Mouse (Mus musculus) intestine, embryonic 15.5 days (tissue): ENCODE data around the gene Cdh6. TPM values are rescaled to one million over a fixed set of nuclear protein-coding genes. Genes with fewer than 3 reads are reported as not detected.

Source experiments
- ATAC-seq: fragments of 200-750 bp; cut with Nextera tagmentation; 2 replicates; pipeline ENCODE4 v1.8.0; 2017; ENCODE audit warnings: moderate TSS enrichment, moderate library complexity
- H3K27ac ChIP-seq: fragments of 300-500 bp; sonication (generic); 2 replicates; pipeline ENCODE4 v1.5.1; 2015; ENCODE audit warnings: mild to moderate bottlenecking, inconsistent platforms
- H3K27me3 ChIP-seq: fragments of 300-500 bp; sonication (generic); replicated peaks from 2 replicates; pipeline ENCODE4 v1.6.1; 2015; ENCODE audit warnings: inconsistent platforms
- H3K36me3 ChIP-seq: fragments of 300-500 bp; sonication (generic); 2 replicates; pipeline ENCODE4 v1.6.1; 2015; ENCODE audit warnings: inconsistent platforms
- H3K4me1 ChIP-seq: fragments of 300-500 bp; sonication (generic); replicated peaks from 2 replicates; pipeline ENCODE4 v1.6.1; 2015; ENCODE audit warnings: inconsistent platforms
- H3K4me2 ChIP-seq: fragments of 300-500 bp; sonication (generic); replicated peaks from 2 replicates; pipeline ENCODE4 v1.6.1; 2015; ENCODE audit warnings: mild to moderate bottlenecking, inconsistent platforms
- H3K4me3 ChIP-seq: fragments of 300-500 bp; sonication (generic); replicated peaks from 2 replicates; pipeline ENCODE4 v1.5.1; 2015; ENCODE audit warnings: inconsistent platforms
- H3K9ac ChIP-seq: fragments of 300-500 bp; sonication (generic); 2 replicates; pipeline ENCODE4 v1.6.1; 2015; ENCODE audit warnings: inconsistent platforms
- H3K9me3 ChIP-seq: fragments of 300-500 bp; sonication (generic); 2 replicates; pipeline ENCODE4 v1.6.1; 2016; ENCODE audit warnings: inconsistent platforms
- WGBS: fragments of 180-500 bp; shearing (Covaris S2); methylation state at CpG from one replicate; pipeline ENCODE4 v1.1.7; 2015; 5-methylcytosine and 5-hydroxymethylcytosine counted together
- polyA plus RNA-seq: library from polyadenylated mRNA; unstranded; fragments of >200 nt; fragmentation: Nextera tagmentation; extraction: Ambion mirVana; gene quantifications from 2 replicates; pipeline ENCODE4 v1.2.1, GENCODE M21; 2015

Cdh6 gene
- polyA plus RNA-seq, 1 experiment from 2014 or later: 5.1 TPM

- Histone ChIP-seq H3K9ac (no peak overlapping the region), H3K4me1 (no peaks in the 10 kb centered on the region), H3K36me3 (no peaks in the 10 kb centered on the region), H3K4me2 (no peak overlapping the region), H3K27ac (no peak overlapping the region), H3K4me3 (no peak overlapping the region), H3K27me3 (no peaks in the 10 kb centered on the region), H3K9me3 (no peaks in the 10 kb centered on the region)
- 80% methylated on average over 9 of the region's 9 CpGs for WGBS
- ATAC-seq: no peak
These were observed 88.7 kb downstream of the Cdh6 start for GRCm38 (mm10) chr15:13084746-13085145.

GRCm38 (mm10) chr15:13076908-13077669 lies 96.4 kb downstream of the Cdh6 start:
- Histone ChIP-seq H3K9ac (no peak overlapping the region), H3K27me3 (no peaks in the 10 kb centered on the region), H3K4me1 (no peaks in the 10 kb centered on the region), H3K4me2 (no peak overlapping the region), H3K4me3 (no peak overlapping the region), H3K36me3 (no peaks in the 10 kb centered on the region), H3K9me3 (no peaks in the 10 kb centered on the region), H3K27ac (no peak overlapping the region)
- WGBS: 55% methylated on average over 8 of the region's 8 CpGs
- no peak for ATAC-seq

GRCm38 (mm10) chr15:13074047-13074446 lies 99.4 kb downstream of the Cdh6 start:
- Histone ChIP-seq H3K9me3 (no peaks in the 10 kb centered on the region), H3K4me2 (no peak overlapping the region), H3K4me1 (no peaks in the 10 kb centered on the region), H3K4me3 (no peak overlapping the region), H3K27ac (no peak overlapping the region), H3K9ac (no peak overlapping the region), H3K36me3 (no peaks in the 10 kb centered on the region), H3K27me3 (no peaks in the 10 kb centered on the region)
- 71% methylated on average over 4 of the region's 4 CpGs for WGBS
- no peak for ATAC-seq

- H3K27ac ChIP-seq: no peak overlapping the region
- no peaks in the 10 kb centered on the region for H3K4me1 ChIP-seq
- H3K9me3 ChIP-seq: no peaks in the 10 kb centered on the region
- H3K4me3 ChIP-seq: no peak overlapping the region; the same call in 1 of the 2 replicates
- no peak for ATAC-seq
- no peaks in the 10 kb centered on the region for H3K36me3 ChIP-seq
- H3K27me3 ChIP-seq: no peaks in the 10 kb centered on the region
- peak overlapping the region; percentile 62; the same call in 1 of the 2 replicates for H3K4me2 ChIP-seq
- H3K9ac ChIP-seq: no peak overlapping the region
These were observed 105.3 kb downstream of the Cdh6 start for GRCm38 (mm10) chr15:13068213-13068516.

GRCm38 (mm10) chr15:13067429-13068212 lies 105.9 kb downstream of the Cdh6 start:
- H3K4me2 ChIP-seq: peak overlapping the region; percentile 62
- WGBS: 26% methylated on average over 20 of the region's 20 CpGs
- peak overlapping the region; percentile 21; the same call in 1 of the 2 replicates for H3K4me3 ChIP-seq
- no peaks in the 10 kb centered on the region for H3K36me3 ChIP-seq
- no peaks in the 10 kb centered on the region for H3K4me1 ChIP-seq
- no peaks in the 10 kb centered on the region for H3K9me3 ChIP-seq
- H3K27ac ChIP-seq: no peak overlapping the region
- peak; percentile 58 for ATAC-seq
- H3K27me3 ChIP-seq: no peaks in the 10 kb centered on the region
- no peak overlapping the region; the same call in 1 of the 2 replicates for H3K9ac ChIP-seq

- H3K27me3 ChIP-seq: no peaks in the 10 kb centered on the region
- no peaks in the 10 kb centered on the region for H3K4me1 ChIP-seq
- no peaks in the 10 kb centered on the region for H3K9me3 ChIP-seq
- 59% methylated on average over 9 of the region's 9 CpGs for WGBS
- no peaks in the 10 kb centered on the region for H3K36me3 ChIP-seq
- no peak overlapping the region; the same call in 1 of the 2 replicates for H3K4me2 ChIP-seq
- H3K27ac ChIP-seq: no peak overlapping the region
- H3K9ac ChIP-seq: no peak overlapping the region
- no peak for ATAC-seq
- H3K4me3 ChIP-seq: no peak overlapping the region
These were observed 106.7 kb downstream of the Cdh6 start for GRCm38 (mm10) chr15:13066765-13067164.

GRCm38 (mm10) chr15:13063633-13064032 lies 109.8 kb downstream of the Cdh6 start:
- 93% methylated on average over 13 of the region's 13 CpGs for WGBS
- Histone ChIP-seq H3K4me2 (no peak overlapping the region), H3K9ac (no peak overlapping the region), H3K4me1 (no peaks in the 10 kb centered on the region), H3K27me3 (no peaks in the 10 kb centered on the region), H3K27ac (no peak overlapping the region), H3K36me3 (no peaks in the 10 kb centered on the region), H3K9me3 (no peaks in the 10 kb centered on the region), H3K4me3 (no peak overlapping the region)
- no peak for ATAC-seq

GRCm38 (mm10) chr15:13057728-13058127 lies 115.7 kb downstream of the Cdh6 start:
- WGBS: 77% methylated on average over 5 of the region's 5 CpGs
- Histone ChIP-seq H3K27me3 (no peaks in the 10 kb centered on the region), H3K9ac (no peak overlapping the region), H3K4me1 (no peaks in the 10 kb centered on the region), H3K4me3 (no peak overlapping the region), H3K27ac (no peak overlapping the region), H3K9me3 (no peaks in the 10 kb centered on the region), H3K4me2 (no peak overlapping the region), H3K36me3 (no peaks in the 10 kb centered on the region)
- no peak for ATAC-seq

GRCm38 (mm10) chr15:13057302-13057701 lies 116.2 kb downstream of the Cdh6 start:
- Histone ChIP-seq H3K36me3 (no peaks in the 10 kb centered on the region), H3K4me1 (no peaks in the 10 kb centered on the region), H3K9me3 (no peaks in the 10 kb centered on the region), H3K27ac (no peak overlapping the region), H3K4me2 (no peak overlapping the region), H3K9ac (no peak overlapping the region), H3K4me3 (no peak overlapping the region), H3K27me3 (no peaks in the 10 kb centered on the region)
- no peak for ATAC-seq
- 96% methylated on average over 10 of the region's 10 CpGs for WGBS

GRCm38 (mm10) chr15:13047910-13048309 lies 125.6 kb downstream of the Cdh6 start:
- Histone ChIP-seq H3K27me3 (no peaks in the 10 kb centered on the region), H3K4me3 (no peak overlapping the region), H3K27ac (no peak overlapping the region), H3K4me1 (no peaks in the 10 kb centered on the region), H3K9me3 (no peaks in the 10 kb centered on the region), H3K4me2 (no peak overlapping the region), H3K9ac (no peak overlapping the region), H3K36me3 (no peaks in the 10 kb centered on the region)
- WGBS: 80% methylated on average over 7 of the region's 7 CpGs
- ATAC-seq: no peak

- no peak overlapping the region for H3K4me3 ChIP-seq
- H3K9ac ChIP-seq: no peak overlapping the region
- H3K27me3 ChIP-seq: no peaks in the 10 kb centered on the region
- no peaks in the 10 kb centered on the region for H3K9me3 ChIP-seq
- no peaks in the 10 kb centered on the region for H3K36me3 ChIP-seq
- 40% methylated on average over 16 of the region's 16 CpGs for WGBS
- no peaks in the 10 kb centered on the region for H3K4me1 ChIP-seq
- no peak for ATAC-seq
- no peak overlapping the region for H3K27ac ChIP-seq
- H3K4me2 ChIP-seq: no peak overlapping the region
These were observed 139.0 kb downstream of the Cdh6 start for GRCm38 (mm10) chr15:13034436-13034835.

GRCm38 (mm10) chr15:13030641-13031040 lies 142.8 kb downstream of the Cdh6 start:
- Histone ChIP-seq H3K4me2 (no peak overlapping the region), H3K4me1 (no peaks in the 10 kb centered on the region), H3K27me3 (no peaks in the 10 kb centered on the region), H3K4me3 (no peak overlapping the region), H3K36me3 (no peaks in the 10 kb centered on the region), H3K9me3 (no peaks in the 10 kb centered on the region), H3K9ac (no peak overlapping the region), H3K27ac (no peak overlapping the region)
- ATAC-seq: no peak
- WGBS: 55% methylated on average over 2 of the region's 2 CpGs

GRCm38 (mm10) chr15:13027513-13027912 lies 146.0 kb downstream of the Cdh6 start:
- ATAC-seq: no peak
- Histone ChIP-seq H3K4me2 (no peak overlapping the region), H3K36me3 (no peaks in the 10 kb centered on the region), H3K4me1 (no peaks in the 10 kb centered on the region), H3K4me3 (no peak overlapping the region), H3K9me3 (no peaks in the 10 kb centered on the region), H3K9ac (no peak overlapping the region), H3K27me3 (no peaks in the 10 kb centered on the region), H3K27ac (no peak overlapping the region)
- 71% methylated on average over 5 of the region's 5 CpGs for WGBS
